Mouse (Mus musculus) CH12.LX (cell line): ENCODE measurements around the gene Sh3glb2. TPM values are rescaled to one million over a fixed set of nuclear protein-coding genes. Genes with fewer than 3 reads are reported as not detected.

Source experiments
- DNase-seq: peaks from one replicate; pipeline ENCODE4 v3.0.0-alpha.2; 2013; ENCODE audit errors: extremely low read depth
- H3K27ac ChIP-seq: 2 replicates; pipeline ENCODE4 v1.5.1; 2012; ENCODE audit warnings: low read depth, mild to moderate bottlenecking, control low read depth, moderate library complexity; ENCODE audit not compliant: insufficient read depth
- H3K27me3 ChIP-seq: replicated peaks from 2 replicates; pipeline ENCODE3; 2012; ENCODE audit warnings: inconsistent platforms
- H3K36me3 ChIP-seq, 2 experiments: replicated peaks in 1 of 2; 2 replicates each; pipeline versions ENCODE3 to v1.6.1; 2012; ENCODE audit warnings: inconsistent platforms in 1 of 2, low read length in 1 of 2, mild to moderate bottlenecking in 1 of 2, mixed read lengths in 1 of 2, moderate library complexity in 1 of 2; ENCODE audit not compliant: control insufficient read depth in 1 of 2, insufficient read depth in 1 of 2
- H3K4me1 ChIP-seq, 2 experiments: 2 replicates each; pipeline ENCODE4 v1.6.1; 2012; ENCODE audit warnings: inconsistent platforms in 1 of 2, moderate library complexity in 1 of 2; ENCODE audit not compliant: insufficient read depth in 2 of 2, control insufficient read depth in 1 of 2
- H3K4me2 ChIP-seq: 2 replicates; pipeline ENCODE4 v1.6.1; 2012; ENCODE audit warnings: low read depth, mild to moderate bottlenecking, control low read depth; ENCODE audit not compliant: poor library complexity, insufficient read depth, severe bottlenecking
- H3K4me3 ChIP-seq, 3 experiments: fragments of 150-350 bp in 1 of 3; sonication (generic) in 1 of 3; replicated peaks in 1 of 3; 2 replicates each; pipeline versions ENCODE3 to v1.5.1; 2011 to 2012; ENCODE audit warnings: low read depth in 2 of 3, low read length in 2 of 3, mild to moderate bottlenecking in 2 of 3, moderate library complexity in 2 of 3, control low read depth in 1 of 3, improper control_type of control experiment in 1 of 3, inconsistent platforms in 1 of 3, mixed read lengths in 1 of 3; ENCODE audit not compliant: poor library complexity in 1 of 3
- H3K79me2 ChIP-seq: replicated peaks from 2 replicates; pipeline ENCODE4 v1.6.1; 2012; ENCODE audit warnings: mild to moderate bottlenecking, moderate library complexity; ENCODE audit not compliant: control insufficient read depth, poor library complexity, insufficient read depth, severe bottlenecking; ENCODE audit errors: extremely low read depth
- H3K9ac ChIP-seq: 2 replicates; pipeline ENCODE4 v1.6.1; 2012; ENCODE audit warnings: low read depth, mild to moderate bottlenecking, control low read depth, moderate library complexity; ENCODE audit not compliant: insufficient read depth
- H3K9me3 ChIP-seq: replicated peaks from 2 replicates; pipeline ENCODE3; 2012; ENCODE audit warnings: low read length, inconsistent platforms, mixed read lengths
- CHD2 ChIP-seq: IDR thresholded peaks from 2 replicates; pipeline ENCODE4 v1.6.1; 2011; ENCODE audit warnings: low read length, improper control_type of control experiment
- CTCF ChIP-seq, 2 experiments: IDR thresholded peaks in 1 of 2; conservative IDR thresholded peaks in 1 of 2; 2 replicates each; pipeline ENCODE4 v1.5.1; 2011 to 2012; ENCODE audit warnings: low read depth in 2 of 2, low read length in 2 of 2, improper control_type of control experiment in 1 of 2, inconsistent platforms in 1 of 2, mild to moderate bottlenecking in 1 of 2, moderate library complexity in 1 of 2
- GABPA ChIP-seq: IDR thresholded peaks from 2 replicates; pipeline ENCODE4 v1.6.1; 2012; ENCODE audit warnings: low read depth, low read length, improper control_type of control experiment, inconsistent platforms; ENCODE audit not compliant: insufficient replicate concordance
- HCFC1 ChIP-seq: IDR thresholded peaks from 2 replicates; pipeline ENCODE4 v1.6.1; 2012; ENCODE audit warnings: low read depth, mild to moderate bottlenecking, inconsistent platforms, low read length, improper control_type of control experiment
- KAT2A ChIP-seq: IDR thresholded peaks from 2 replicates; pipeline ENCODE4 v1.6.1; 2012; ENCODE audit warnings: low read length, improper control_type of control experiment, inconsistent platforms; ENCODE audit not compliant: insufficient replicate concordance
- MAFK ChIP-seq: IDR thresholded peaks from 2 replicates; pipeline ENCODE4 v1.6.1; 2011; ENCODE audit warnings: low read length, improper control_type of control experiment; ENCODE audit not compliant: insufficient replicate concordance
- MAX ChIP-seq: IDR thresholded peaks from 2 replicates; pipeline ENCODE4 v1.6.1; 2011; ENCODE audit warnings: low read length, improper control_type of control experiment
- MAZ ChIP-seq: IDR thresholded peaks from 2 replicates; pipeline ENCODE4 v1.6.1; 2012; ENCODE audit warnings: low read depth, mild to moderate bottlenecking, inconsistent platforms, low read length, improper control_type of control experiment, moderate library complexity
- MYC ChIP-seq: IDR thresholded peaks from 2 replicates; pipeline ENCODE4 v1.6.1; 2011; ENCODE audit warnings: low read depth, mild to moderate bottlenecking, improper control_type of control experiment, low read length
- NRF1 ChIP-seq: IDR thresholded peaks from 2 replicates; pipeline ENCODE4 v1.6.1; 2014; ENCODE audit warnings: low read depth, mild to moderate bottlenecking, inconsistent platforms, low read length, improper control_type of control experiment, moderate library complexity
- PAX5 ChIP-seq: IDR thresholded peaks from 2 replicates; pipeline ENCODE4 v1.6.1; 2012; ENCODE audit warnings: low read length, inconsistent platforms, mixed read lengths
- POLR2A ChIP-seq: IDR thresholded peaks from 2 replicates; pipeline ENCODE4 v1.6.1; 2011; ENCODE audit warnings: low read depth, mild to moderate bottlenecking, improper control_type of control experiment, low read length
- SIN3A ChIP-seq: IDR thresholded peaks from 2 replicates; pipeline ENCODE4 v1.6.1; 2012; ENCODE audit warnings: low read length, improper control_type of control experiment, inconsistent platforms
- TCF12 ChIP-seq: IDR thresholded peaks from 2 replicates; pipeline ENCODE4 v1.6.1; 2014; ENCODE audit warnings: low read depth, mild to moderate bottlenecking, inconsistent platforms, low read length, improper control_type of control experiment
- USF2 ChIP-seq: conservative IDR thresholded peaks from 2 replicates; pipeline ENCODE4 v1.6.1; 2011; ENCODE audit warnings: low read depth, low read length, improper control_type of control experiment
- ZMIZ1 ChIP-seq: IDR thresholded peaks from 2 replicates; pipeline ENCODE4 v1.6.1; 2012; ENCODE audit warnings: low read depth, mild to moderate bottlenecking, inconsistent platforms, low read length, improper control_type of control experiment
- ZNF384 ChIP-seq: IDR thresholded peaks from 2 replicates; pipeline ENCODE4 v1.6.1; 2012; ENCODE audit warnings: low read depth, low read length, improper control_type of control experiment, inconsistent platforms
- dilution Hi-C: fragments of 300-500 bp; cut with MboI; formaldehyde crosslinking; loops from 2 replicates; pipeline ENCODE4 v1.14.3; 2020; ENCODE audit warnings: low sequenced_read_pairs; ENCODE audit not compliant: extremely low pct_unique_long_range_greater_than_20kb, extremely low pct_ligation_motif_present
- in situ Hi-C: fragments of 300-500 bp; cut with MboI; formaldehyde crosslinking; loops from 3 replicates; pipeline ENCODE4 v1.14.3; 2019; ENCODE audit warnings: low sequenced_read_pairs, low pct_ligation_motif_present, low pct_unique_long_range_greater_than_20kb, mixed read lengths
- polyA plus RNA-seq: library from polyadenylated mRNA; unstranded; fragments of >175 nt; gene quantifications from 2 replicates; pipeline ENCODE4 v1.2.1, GENCODE M21; 2012; ENCODE audit warnings: low read depth; ENCODE audit not compliant: insufficient read length
- total RNA-seq, 2 experiments: library from RNA; depleted of rRNA; stranded (reverse); fragments of 300-350 nt in 1 of 2; fragments of >200 nt in 1 of 2; gene quantifications; 2 replicates each; pipeline ENCODE4 v1.2.3; 2012 to 2014

Gene Sh3glb2
- total and polyA plus RNA-seq, 3 experiments, result 27.2 to 47.8 (median 38.9) TPM

GRCm38 (mm10) chr2:30351149-30351548 lies 8.0 kb downstream of the Sh3glb2 start:
- DNase-seq, result no peak
- no peak overlapping the region for H3K27ac ChIP-seq
- no peaks in the 10 kb centered on the region for H3K79me2 ChIP-seq
- H3K4me2 ChIP-seq, result no peak overlapping the region
- TF ChIP-seq CTCF (conservative IDR thresholded peaks at IDR 0.05 in 1 of 2, IDR thresholded peaks at IDR 0.05 in 1 of 2; ENCODE audit: low read depth in 2 of 2, low read length in 2 of 2) (peak in 1 of 2 experiments; percentile 58; a peak in 2 of 4 replicates), NRF1 (no peak)
- no peaks in the 10 kb centered on the region for H3K27me3 ChIP-seq
- peaks cover 5 to 22% of the 10 kb centered on the region in 2 experiments; a peak in 3 of 4 replicates for H3K4me1 ChIP-seq
- H3K9ac ChIP-seq, result no peak overlapping the region
- dilution Hi-C loops, result no loop called here
- H3K4me3 ChIP-seq, result no peak overlapping the region
- in situ Hi-C loops, result no loop called here
- no peaks in the 10 kb centered on the region for H3K9me3 ChIP-seq
- peaks cover 49 to 88% of the 10 kb centered on the region in 2 experiments for H3K36me3 ChIP-seq

GRCm38 (mm10) chr2:30349196-30349595 lies 9.9 kb downstream of the Sh3glb2 start:
- H3K4me2 ChIP-seq, result no peak overlapping the region
- no peaks in the 10 kb centered on the region for H3K9me3 ChIP-seq
- H3K27me3 ChIP-seq, result no peaks in the 10 kb centered on the region
- 0 out of 2 replicates have a peak overlapping the region, but pooled peaks have one; percentile 26 for H3K27ac ChIP-seq
- H3K4me1 ChIP-seq, result peaks cover 5 to 37% of the 10 kb centered on the region in 2 experiments; a peak in 3 of 4 replicates
- no peak overlapping the region for H3K9ac ChIP-seq
- peak; percentile 17 for DNase-seq
- no peaks in the 10 kb centered on the region for H3K79me2 ChIP-seq
- dilution Hi-C loops, result no loop called here
- H3K4me3 ChIP-seq, result no peak overlapping the region
- in situ Hi-C loops, result no loop called here
- peaks cover 65 to 90% of the 10 kb centered on the region in 2 experiments for H3K36me3 ChIP-seq
- TF ChIP-seq SIN3A (no peak), CTCF (conservative IDR thresholded peaks at IDR 0.05 in 1 of 2, IDR thresholded peaks at IDR 0.05 in 1 of 2; ENCODE audit: low read depth in 2 of 2, low read length in 2 of 2) (no peak), HCFC1 (no peak), MAZ (no peak), ZMIZ1 (no peak), ZNF384 (no peak), MYC (no peak), MAFK (no peak), KAT2A (no peak), TCF12 (no peak), CHD2 (no peak), GABPA (no peak), PAX5 (no peak), USF2 (no peak), MAX (no peak), POLR2A (no peak)
